Mouse (Mus musculus) liver, embryonic 14.5 days (tissue): ENCODE data around the gene Zmat3. TPM values are rescaled to one million over a fixed set of nuclear protein-coding genes. Genes with fewer than 3 reads are reported as not detected.

Source experiments
- ATAC-seq: fragments of 200-750 bp; cut with Nextera tagmentation; 2 replicates; pipeline ENCODE4 v1.8.0; 2017; ENCODE audit warnings: moderate number of reproducible peaks, mild to moderate bottlenecking, moderate library complexity; ENCODE audit not compliant: insufficient read depth
- DNase-seq, 3 experiments: peaks; one replicate each; pipeline ENCODE4 v3.0.0-alpha.2; 2012 to 2013; ENCODE audit warnings: low read depth in 3 of 3, low spot score in 3 of 3
- H3K27ac ChIP-seq: fragments of 300-500 bp; sonication (generic); 2 replicates; pipeline ENCODE4 v1.5.1; 2014; ENCODE audit warnings: moderate library complexity, mild to moderate bottlenecking, control low read depth, inconsistent platforms
- H3K27me3 ChIP-seq: fragments of 300-500 bp; sonication (generic); 2 replicates; pipeline ENCODE4 v1.6.1; 2014; ENCODE audit warnings: mild to moderate bottlenecking, low read length, moderate library complexity; ENCODE audit not compliant: control insufficient read depth, insufficient read depth
- H3K36me3 ChIP-seq: fragments of 300-500 bp; sonication (generic); replicated peaks from 2 replicates; pipeline ENCODE4 v1.6.1; 2014; ENCODE audit warnings: low read depth; ENCODE audit not compliant: control insufficient read depth, insufficient read depth
- H3K4me1 ChIP-seq, 2 experiments: fragments of 200-500 bp in 1 of 2; fragments of 300-500 bp in 1 of 2; sonication (generic) in 1 of 2; replicated peaks; 2 replicates each; pipeline ENCODE4 v1.6.1; 2012 to 2014; ENCODE audit warnings: antibody characterized with exemption in 1 of 2, inconsistent platforms in 1 of 2, low read length in 1 of 2; ENCODE audit not compliant: control insufficient read depth in 2 of 2, insufficient read depth in 2 of 2
- H3K4me2 ChIP-seq: fragments of 300-500 bp; sonication (generic); 2 replicates; pipeline ENCODE4 v1.6.1; 2014; ENCODE audit warnings: low read depth, mild to moderate bottlenecking, control low read depth, moderate library complexity
- H3K4me3 ChIP-seq, 2 experiments: fragments of 200-500 bp in 1 of 2; fragments of 300-500 bp in 1 of 2; sonication (generic) in 1 of 2; 2 replicates each; pipeline ENCODE4 v1.5.1; 2012 to 2014; ENCODE audit warnings: low read depth in 2 of 2, low read length in 2 of 2, mild to moderate bottlenecking in 2 of 2, control low read depth in 1 of 2, inconsistent platforms in 1 of 2, moderate library complexity in 1 of 2; ENCODE audit not compliant: insufficient read depth in 1 of 2
- H3K9ac ChIP-seq: fragments of 300-500 bp; sonication (generic); replicated peaks from 2 replicates; pipeline ENCODE4 v1.6.1; 2014; ENCODE audit warnings: mild to moderate bottlenecking, control low read depth, moderate library complexity
- H3K9me3 ChIP-seq: fragments of 300-500 bp; sonication (generic); 2 replicates; pipeline ENCODE4 v1.6.1; 2016; ENCODE audit warnings: low read length, mixed read lengths; ENCODE audit not compliant: control insufficient read depth
- CTCF ChIP-seq: IDR thresholded peaks from 2 replicates; pipeline ENCODE4 v1.5.1; 2016; ENCODE audit warnings: antibody characterized with exemption, low read depth, control low read depth
- EP300 ChIP-seq: IDR thresholded peaks from 2 replicates; pipeline ENCODE4 v1.6.1; 2016; ENCODE audit warnings: antibody characterized with exemption, low read depth
- WGBS: fragments of 180-500 bp; shearing (Covaris S2); extraction: QIAGEN DNeasy Blood & Tissue Kit; methylation state at CpG from one replicate; pipeline ENCODE4 v1.1.7; 2014; ENCODE audit not compliant: insufficient replicate concordance; 5-methylcytosine and 5-hydroxymethylcytosine counted together
- polyA plus RNA-seq, 2 experiments: library from polyadenylated mRNA; depleted of rRNA in 1 of 2; stranded (reverse) in 1 of 2; unstranded in 1 of 2; fragments of >200 nt; fragmentation: Nextera tagmentation in 1 of 2; extraction: Ambion mirVana in 1 of 2; gene quantifications; 2 replicates each; pipeline versions ENCODE4 v1.2.1 to v1.2.3; 2012 to 2014

The Zmat3 gene
- polyA plus RNA-seq, 2 experiments = 0.42 to 0.74 TPM

GRCm38 (mm10) chr3:32373236-32373635 is 7.4 kb upstream of the Zmat3 start:
- Histone ChIP-seq H3K4me2 (no peak overlapping the region), H3K9ac (no peak overlapping the region), H3K36me3 (no peaks in the 10 kb centered on the region), H3K4me1 (no peaks in the 10 kb centered on the region), H3K9me3 (no peaks in the 10 kb centered on the region), H3K27ac (no peak overlapping the region), H3K4me3 (no peak overlapping the region), H3K27me3 (no peaks in the 10 kb centered on the region)
- no peak for TF ChIP-seq CTCF
- no peak for TF ChIP-seq EP300
- WGBS = 66% methylated on average over 6 of the region's 6 CpGs
- no peak for DNase-seq
- ATAC-seq = no peak

- Histone ChIP-seq H3K4me1 (no peaks in the 10 kb centered on the region), H3K4me3 (no peak overlapping the region), H3K9me3 (no peaks in the 10 kb centered on the region), H3K27me3 (no peaks in the 10 kb centered on the region), H3K27ac (no peak overlapping the region), H3K9ac (no peak overlapping the region), H3K4me2 (no peak overlapping the region), H3K36me3 (no peaks in the 10 kb centered on the region)
- DNase-seq (no peak), ATAC-seq (no peak)
- no peak for TF ChIP-seq EP300
- TF ChIP-seq CTCF = no peak
- 72% methylated on average over 8 of the region's 8 CpGs for WGBS
These were observed 6.7 kb upstream of the Zmat3 start for GRCm38 (mm10) chr3:32372470-32372869.

- WGBS = 41% methylated on average over 7 of the region's 7 CpGs
- H3K9ac ChIP-seq = no peak overlapping the region
- no peaks in the 10 kb centered on the region for H3K36me3 ChIP-seq
- no peak overlapping the region for H3K4me2 ChIP-seq
- no peak overlapping the region for H3K4me3 ChIP-seq
- H3K9me3 ChIP-seq = no peaks in the 10 kb centered on the region
- DNase-seq (no peak), ATAC-seq (no peak)
- no peak overlapping the region for H3K27ac ChIP-seq
- H3K4me1 ChIP-seq = no peaks in the 10 kb centered on the region
- no peak for TF ChIP-seq CTCF
- TF ChIP-seq EP300 = no peak
- H3K27me3 ChIP-seq = peaks cover under 1% of the 10 kb centered on the region; the same call in 1 of the 2 replicates
These were observed 6.1 kb upstream of the Zmat3 start for GRCm38 (mm10) chr3:32371957-32372356.

DNA sequence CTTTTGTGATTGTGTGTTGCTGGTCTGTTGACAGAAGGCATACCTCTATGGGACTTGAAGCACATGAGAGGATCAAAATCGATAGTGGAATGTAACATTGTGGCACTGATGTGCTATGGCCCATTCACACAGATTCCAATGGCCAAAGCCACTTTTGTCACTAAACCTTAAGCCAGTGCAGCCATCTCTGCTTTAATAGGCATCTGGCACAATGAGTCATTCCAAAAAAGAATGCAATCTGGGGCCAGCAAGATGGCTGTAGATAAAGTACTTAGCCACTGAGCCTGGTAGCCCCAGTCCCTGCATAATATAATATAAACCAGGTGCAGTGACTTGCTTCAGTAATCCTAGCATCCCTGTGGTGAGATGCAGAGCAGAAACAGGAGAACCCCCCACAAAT is 1.7 kb upstream of the Zmat3 start:
- ATAC-seq (no peak), DNase-seq (no peak)
- TF ChIP-seq EP300 (no peak), CTCF (no peak)
- WGBS = 60% methylated on average over 1 of the region's 1 CpGs
- Histone ChIP-seq H3K4me3 (no peak overlapping the region), H3K27me3 (peaks cover 18% of the 10 kb centered on the region), H3K9ac (no peak overlapping the region), H3K9me3 (no peaks in the 10 kb centered on the region), H3K4me2 (no peak overlapping the region), H3K36me3 (no peaks in the 10 kb centered on the region), H3K4me1 (peaks cover 0 to 8% of the 10 kb centered on the region in 2 experiments; a peak in 3 of 4 replicates), H3K27ac (no peak overlapping the region)

DNA sequence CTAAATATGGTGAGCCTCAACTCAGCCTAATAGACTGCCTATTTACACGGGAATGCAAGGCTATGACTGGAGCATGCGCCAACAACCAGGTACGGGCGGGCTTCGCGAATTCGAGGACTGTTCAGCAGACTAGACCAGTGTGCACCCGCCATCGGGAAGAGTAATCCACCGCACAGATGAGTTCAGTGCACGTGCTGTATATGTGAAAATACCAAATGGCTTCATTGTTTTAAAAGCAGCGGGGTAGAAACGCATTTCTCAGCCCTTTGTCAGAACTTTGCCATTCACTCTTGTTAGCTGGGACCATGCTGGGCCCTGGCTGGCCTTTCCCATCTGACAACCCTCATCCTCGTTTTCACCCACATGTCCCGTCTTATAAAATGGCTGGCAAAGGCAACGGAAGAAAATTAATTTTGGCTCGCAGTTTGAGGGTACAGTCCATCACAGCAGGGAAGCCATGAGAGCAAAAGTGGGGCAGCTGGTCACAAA is 476 bp upstream of the Zmat3 start:
- no peak for TF ChIP-seq EP300
- TF ChIP-seq CTCF = no peak

More for the DNA sequence above, 476 bp upstream of the Zmat3 start:
- H3K27me3 ChIP-seq = peaks cover 18% of the 10 kb centered on the region
- DNase-seq (no peak), ATAC-seq (no peak)
- H3K4me3 ChIP-seq = peak overlapping the region; percentile 56 to 78
- H3K4me2 ChIP-seq = peak overlapping the region; percentile 92
- peak overlapping the region; percentile 60 for H3K9ac ChIP-seq
- no peaks in the 10 kb centered on the region for H3K9me3 ChIP-seq
- H3K27ac ChIP-seq = no peak overlapping the region
- peaks cover 0 to 8% of the 10 kb centered on the region in 2 experiments; a peak in 3 of 4 replicates for H3K4me1 ChIP-seq
- 57% methylated on average over 17 of the region's 17 CpGs for WGBS
- H3K36me3 ChIP-seq = no peaks in the 10 kb centered on the region
